Mouse (Mus musculus): ENCODE measurements around the gene Pik3r5.

- TF ChIP-seq CTCF (IDR thresholded peaks at IDR 0.05; ENCODE audit: extremely low read depth, insufficient read depth, insufficient read length, insufficient replicate concordance) (no peak), POLR2A (IDR thresholded peaks at IDR 0.05; ENCODE audit: low read depth, low read length) (no peak)
Observed at GRCm38 (mm10) chr11:68483213-68483612, 51.3 kb downstream of the Pik3r5 start.
